Mouse (Mus musculus) left cerebral cortex, adult 18-20 months (tissue): ENCODE data around the gene Eif2b4. TPM values are rescaled to one million over a fixed set of nuclear protein-coding genes. Genes with fewer than 3 reads are reported as not detected.
"Not testable (repeated sequence)": the region's sequence is repeated elsewhere in the genome, so short reads cannot be mapped to it uniquely, and the experiment has no call there.

Experiments
- DNase-seq, 2 experiments: peaks; one replicate each; pipeline ENCODE4 v3.0.0; 2021 to 2022; ENCODE audit warnings: low spot score in 2 of 2, mixed read lengths in 1 of 2
- long read RNA-seq, 2 experiments: library from polyadenylated mRNA; stranded (forward); transcript quantifications; one replicate each; pipeline ENCODE4 v2.0.0; 2021
- total RNA-seq, 2 experiments: library from RNA; stranded (reverse); gene quantifications; 2 replicates each; pipeline ENCODE4 v1.2.3; 2021

The Eif2b4 gene
- 10 to 100 TPM; 35.4 to 40.1 TPM for total RNA-seq
- long read RNA-seq, experiment 1, transcript Eif2b4-201 (13 exons, 2,025 nt), result major isoform, 29 of 64 reads
- long read RNA-seq, experiment 1, transcript Eif2b4-202 (12 exons, 1,966 nt), result minor isoform, 16 of 64 reads
- long read RNA-seq, experiment 1, transcript Eif2b4-203 (13 exons, 1,878 nt), result minor isoform, 5 of 64 reads
- long read RNA-seq, experiment 1, partial matches to known transcripts, result 7 of 64 reads
- long read RNA-seq, experiment 1, other reads (novel, unspliced or antisense), result 7 of 64 reads
- long read RNA-seq, experiment 2, transcript Eif2b4-203 (13 exons, 1,878 nt), result minor isoform, 6 of 56 reads
- long read RNA-seq, experiment 2, transcript Eif2b4-202 (12 exons, 1,966 nt), result minor isoform, 8 of 56 reads
- long read RNA-seq, experiment 2, transcript Eif2b4-201 (13 exons, 2,025 nt), result major isoform, 27 of 56 reads
- long read RNA-seq, experiment 2, partial matches to known transcripts, result 9 of 56 reads
- long read RNA-seq, experiment 2, other reads (novel, unspliced or antisense), result 6 of 56 reads

DNA sequence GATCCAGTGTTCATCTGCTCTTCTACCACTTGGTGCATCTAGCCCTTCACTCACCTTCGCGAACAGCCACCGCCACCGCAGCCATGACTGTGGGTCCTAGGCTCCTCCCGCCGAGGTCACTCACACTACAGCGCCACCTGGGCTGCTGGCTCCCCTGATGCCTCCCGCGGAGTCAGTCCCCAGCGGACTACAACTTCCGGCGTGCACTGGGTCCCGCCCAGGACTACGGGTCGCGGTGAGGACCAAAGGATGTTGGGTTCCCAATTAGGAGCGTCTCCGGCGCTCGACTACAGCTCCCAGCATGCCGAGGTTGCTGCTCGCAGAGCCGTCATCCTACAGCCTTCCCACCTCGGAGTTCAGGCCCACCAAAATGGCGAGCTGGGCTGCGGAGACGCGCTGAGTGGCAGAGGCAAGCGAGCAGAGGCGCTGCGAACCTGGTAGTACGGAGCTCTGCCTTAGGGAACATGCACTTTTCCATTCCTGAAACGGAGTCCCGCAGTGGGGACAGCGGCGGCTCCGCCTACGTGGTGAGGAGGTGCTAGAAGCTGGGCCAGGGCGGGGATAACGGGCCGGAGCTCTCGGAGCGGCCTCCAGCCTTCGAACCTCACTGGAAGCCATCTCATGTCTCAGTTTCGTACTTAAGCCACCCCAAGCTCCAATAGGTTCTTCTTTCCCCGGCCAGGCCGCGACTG is at the start of gene Eif2b4, which contains the start of gene Snx17:
TSS of gene Eif2b4 (minus strand) at position 492 of the 692 bp plus-strand sequence.
TSS of gene Snx17 (plus strand) at position 289 of the 692 bp plus-strand sequence.
- DNase-seq, result peak; percentile 100

- no peak for DNase-seq
Observed at GRCm38 (mm10) chr5:31242191-31242590, 49.0 kb upstream of the Eif2b4 start.

DNA sequence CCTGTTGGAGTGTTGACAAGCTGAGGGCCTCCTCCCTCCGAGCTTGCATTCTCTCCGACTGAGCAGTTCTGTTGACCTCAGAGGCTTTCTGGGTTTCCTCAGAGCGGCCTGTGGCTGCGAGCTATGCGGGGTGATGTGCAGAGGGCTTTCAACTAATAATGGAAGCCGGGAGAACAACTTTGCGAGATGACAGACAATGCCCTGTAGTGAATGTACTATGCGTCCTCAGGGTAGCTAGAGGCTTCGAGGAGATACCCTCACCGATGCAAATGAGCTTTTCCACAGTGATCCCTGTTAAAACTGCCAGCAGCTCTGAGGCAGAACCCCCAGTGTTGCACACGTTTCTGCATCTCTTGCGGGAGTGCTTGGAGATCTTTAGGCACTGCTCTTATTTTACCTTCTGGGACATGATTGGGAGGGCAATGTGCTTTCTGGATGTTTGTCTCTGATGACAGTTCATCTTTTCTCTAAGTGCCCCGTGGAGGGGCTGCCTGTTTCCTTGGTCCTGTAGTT is 48.3 kb upstream of the Eif2b4 start:
- no peak for DNase-seq

DNA sequence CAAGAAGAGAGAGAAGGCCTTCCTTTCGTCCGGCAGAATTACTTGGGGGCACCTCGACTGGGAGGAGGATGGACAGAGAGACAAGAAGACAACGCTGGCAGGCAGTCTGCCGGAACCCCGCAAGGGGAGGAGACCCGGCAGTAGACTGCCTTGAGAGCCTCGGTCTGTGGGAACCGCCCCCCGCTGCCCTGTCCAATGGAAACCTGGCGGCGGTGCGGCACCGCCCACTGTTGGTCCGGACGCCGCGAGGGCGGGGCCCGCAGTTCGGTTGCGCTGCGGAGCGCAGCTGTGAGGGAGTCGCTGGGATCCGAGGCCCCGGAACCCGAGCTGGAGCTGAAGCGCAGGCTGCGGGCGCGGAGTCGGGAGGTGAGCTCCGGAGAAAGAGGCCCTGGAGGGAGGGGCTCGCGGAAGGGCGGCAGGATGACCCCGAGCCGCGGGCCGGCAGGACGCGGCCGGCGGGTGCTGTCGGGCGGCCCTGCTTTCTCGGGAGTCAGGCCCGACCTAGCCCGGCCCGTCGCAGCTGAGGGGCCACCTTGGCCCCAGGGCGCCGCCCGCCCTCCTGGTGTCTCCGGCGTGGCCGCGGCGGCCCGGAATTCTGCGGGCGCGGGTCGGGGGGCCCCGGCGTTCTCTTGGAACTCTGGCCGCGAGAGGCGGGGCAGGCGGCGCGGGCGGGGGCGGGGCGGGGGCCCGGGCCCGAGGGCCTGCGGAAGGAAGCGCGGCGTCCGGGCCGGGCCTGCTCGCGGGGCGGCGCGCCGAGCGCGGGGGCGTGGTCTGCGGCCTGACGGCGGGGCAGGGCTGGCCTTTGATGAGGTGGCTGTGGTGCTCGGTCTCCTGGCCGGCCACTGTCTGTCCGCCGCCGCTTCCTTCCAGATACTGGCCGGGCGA is 47.6 kb upstream of the Eif2b4 start, which contains the start of the genes Nrbp1 and Gm9970:
TSS of gene Nrbp1 (plus strand) at position 228 of the 885 bp plus-strand sequence.
TSS of gene Gm9970 (minus strand) at position 596 of the 885 bp plus-strand sequence.
- DNase-seq, result peak; percentile 93 to 97

- no peak for DNase-seq
Observed at GRCm38 (mm10) chr5:31226641-31227040, 33.4 kb upstream of the Eif2b4 start.

DNA sequence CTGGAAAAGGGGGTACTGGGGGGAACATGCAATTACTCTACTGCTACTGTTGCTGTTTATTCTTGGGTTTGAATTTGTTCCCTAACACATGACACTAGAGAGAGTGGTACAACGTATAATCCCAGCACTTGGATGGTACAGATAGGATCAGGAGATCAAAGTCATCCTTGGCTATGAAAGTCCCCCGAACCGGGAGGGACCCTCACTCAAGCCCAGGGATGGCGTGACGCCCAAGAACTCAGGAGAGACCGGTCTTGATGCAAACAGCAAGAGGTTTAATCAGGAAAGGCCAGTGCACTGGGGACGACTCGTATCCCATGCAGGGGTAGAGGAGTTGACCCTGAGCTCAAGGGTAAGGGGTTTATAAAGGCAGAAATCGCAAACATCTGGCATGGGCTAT is 29.5 kb upstream of the Eif2b4 start:
- DNase-seq, result no peak

DNA sequence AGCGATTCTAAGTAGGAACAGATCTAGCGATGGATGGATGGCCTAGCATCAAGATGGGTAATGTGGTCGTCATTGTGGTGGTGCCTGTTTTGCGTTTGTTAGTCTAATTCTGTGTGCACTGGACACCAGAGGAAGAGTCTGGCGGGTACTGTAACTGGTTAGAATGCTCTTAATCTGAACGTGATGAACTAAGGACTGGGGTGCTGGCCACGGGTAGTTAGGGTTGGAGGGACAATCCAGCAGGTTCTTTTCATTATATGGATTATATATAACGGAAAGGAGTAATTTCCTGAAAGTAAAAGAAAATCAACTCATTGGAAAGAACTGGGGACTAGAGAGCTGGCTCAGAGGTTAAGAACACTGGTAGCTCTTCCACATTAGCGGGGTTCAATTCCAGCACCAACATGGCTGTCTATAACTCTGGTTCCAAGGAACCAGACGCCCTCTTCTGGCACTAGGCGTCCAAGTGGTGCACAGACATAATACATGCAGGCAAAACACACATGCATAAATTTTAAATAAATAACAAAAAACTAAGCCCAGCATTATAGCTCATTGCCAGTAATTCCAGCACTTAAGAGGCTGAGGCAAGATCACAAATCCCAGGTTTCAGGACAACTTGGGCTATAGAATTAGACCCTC is 28.2 kb upstream of the Eif2b4 start:
- no peak for DNase-seq

- DNase-seq, result peak; percentile 97 to 98
Observed at GRCm38 (mm10) chr5:31220448-31221303, 27.4 kb upstream of the Eif2b4 start, which contains the start of gene Ppm1g. Gene Ppm1g (minus strand): TSS chr5:31220687.

DNA sequence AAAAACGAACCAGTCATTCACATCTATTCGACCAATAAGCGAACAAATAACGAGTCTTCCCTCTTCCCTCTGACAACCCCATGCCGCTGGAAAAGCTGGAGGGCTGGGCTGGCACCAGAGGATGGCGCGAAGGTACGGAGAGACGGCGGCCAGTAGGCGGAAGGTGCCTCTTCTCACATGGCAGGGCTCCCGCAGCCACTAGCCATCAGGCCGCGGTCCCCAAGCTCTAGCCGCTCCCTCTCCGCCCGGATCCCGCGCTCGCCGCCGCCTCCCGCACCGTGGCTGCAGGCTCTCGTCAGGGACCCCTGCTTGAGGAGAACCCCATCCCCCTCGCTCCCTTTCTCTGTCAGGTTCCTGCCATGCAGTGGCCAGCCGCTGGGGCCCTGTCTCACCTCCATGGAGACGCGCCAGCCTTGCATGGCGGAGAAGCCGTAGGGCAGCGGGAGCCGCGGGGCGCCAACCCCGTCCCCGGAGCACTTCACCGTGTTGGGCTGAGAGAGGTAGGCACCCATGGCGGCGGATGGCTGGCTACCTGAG is 26.7 kb upstream of the Eif2b4 start:
- peak in 1 of 2 experiments; percentile 52 for DNase-seq

- no peak for DNase-seq
Observed at GRCm38 (mm10) chr5:31219474-31219873, 26.2 kb upstream of the Eif2b4 start.

DNA sequence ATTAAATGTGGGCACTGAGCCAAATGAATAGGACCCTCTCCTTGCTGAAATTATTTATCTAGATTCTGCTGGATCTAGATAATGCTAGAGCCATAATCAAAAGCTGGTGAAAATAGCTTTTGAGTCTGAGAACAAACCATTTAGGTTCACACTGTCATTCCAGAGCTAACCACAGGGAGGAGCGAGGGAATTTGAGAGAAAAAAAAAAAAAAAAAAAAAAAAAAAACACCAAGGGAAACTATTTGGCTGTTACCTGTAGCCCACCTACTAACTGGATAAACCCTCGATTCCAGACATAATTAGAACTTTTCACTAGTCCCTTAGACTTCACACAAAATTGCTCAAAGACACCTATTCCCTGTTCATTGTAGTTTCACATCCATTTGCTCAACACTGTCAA is 25.8 kb upstream of the Eif2b4 start:
- no peak for DNase-seq

DNA sequence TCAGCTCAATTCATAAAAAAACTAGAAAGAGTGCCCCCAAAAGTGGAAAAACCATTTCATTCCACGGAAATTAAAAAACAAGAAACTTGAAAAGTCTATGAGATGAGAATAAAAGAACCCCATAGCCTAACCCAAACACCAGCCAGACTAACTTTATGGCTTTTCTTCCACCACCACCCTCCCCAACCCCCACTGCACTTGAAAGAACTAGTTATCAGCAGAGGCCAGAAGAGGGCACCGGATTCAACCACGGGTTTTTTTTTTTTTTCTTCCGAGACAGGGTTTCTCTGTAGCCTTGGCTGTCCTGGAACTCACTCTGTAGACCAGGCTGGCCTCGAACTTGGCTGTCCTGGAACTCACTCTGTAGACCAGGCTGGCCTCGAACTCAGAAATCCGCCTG is 25.1 kb upstream of the Eif2b4 start:
- no peak for DNase-seq

GRCm38 (mm10) chr5:31216554-31216953 is 23.3 kb upstream of the Eif2b4 start:
- DNase-seq, result not testable (repeated sequence)

GRCm38 (mm10) chr5:31204421-31204820 is 11.2 kb upstream of the Eif2b4 start:
- DNase-seq, result no peak

DNA sequence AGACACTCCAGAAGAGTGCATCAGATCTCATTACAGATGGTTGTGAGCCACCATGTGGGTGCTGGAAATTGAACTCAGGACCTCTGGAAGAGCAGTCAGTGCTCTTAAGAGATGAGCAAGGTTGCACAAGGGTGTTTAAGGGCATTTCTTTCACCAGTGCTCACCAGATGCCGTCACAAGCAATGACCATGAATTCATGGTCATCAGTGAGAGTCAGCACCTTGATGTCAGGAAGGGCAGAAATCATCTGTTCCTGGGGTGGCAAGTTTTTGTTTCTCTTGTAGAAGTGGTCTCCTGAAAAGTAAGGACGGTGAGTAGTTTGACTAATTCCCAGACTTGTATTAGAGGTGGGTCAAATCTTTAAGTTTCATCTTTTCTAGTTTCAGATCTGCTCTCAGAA is 10.6 kb upstream of the Eif2b4 start:
- DNase-seq, result no peak

GRCm38 (mm10) chr5:31202933-31203332 is 9.7 kb upstream of the Eif2b4 start:
- no peak for DNase-seq

- peak; percentile 96 to 97 for DNase-seq
Observed at GRCm38 (mm10) chr5:31201742-31202590, 8.7 kb upstream of the Eif2b4 start, which contains the start of gene Zfp513. Gene Zfp513 (minus strand): TSS chr5:31202303.
